Mouse (Mus musculus): Measurements from ENCODE around the gene Mcrip2. TPM values are rescaled to one million over a fixed set of nuclear protein-coding genes. Genes with fewer than 3 reads are reported as not detected.

Mcrip2 gene
- polyA plus RNA-seq, 2 experiments = 22.1 to 44.9 TPM

DNA sequence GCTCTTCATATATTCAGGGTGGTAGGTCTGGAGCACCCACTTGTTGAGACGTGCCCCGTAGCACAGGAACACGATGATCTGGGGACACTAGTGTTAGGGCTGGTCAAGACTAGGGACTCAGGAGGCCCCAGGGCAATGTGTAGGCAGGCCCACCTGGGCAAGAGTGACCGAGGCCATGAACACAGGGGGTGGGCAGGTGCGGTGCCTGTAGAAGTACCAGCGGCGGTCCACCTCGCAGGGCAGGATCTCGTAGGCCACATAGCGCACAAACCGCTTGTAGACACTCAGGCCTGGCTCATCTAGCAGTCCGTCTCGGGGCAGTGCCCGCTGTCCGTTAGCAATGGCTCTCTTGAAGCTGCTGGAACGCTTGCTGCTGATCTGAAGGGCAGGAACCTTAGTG is 32.7 kb downstream of the Mcrip2 start:
- no peaks in the 10 kb centered on the region for H3K27me3 ChIP-seq (ENCODE audit: control insufficient read depth, insufficient read depth, low read length)
- ATAC-seq (ENCODE audit: insufficient read depth) = no peak
- H3K4me1 ChIP-seq (replicated peaks; ENCODE audit: control insufficient read depth in 2 of 2, insufficient read depth in 2 of 2, low read length in 1 of 2) = peaks cover 9 to 13% of the 10 kb centered on the region in 2 experiments
- no peak overlapping the region for H3K4me3 ChIP-seq (ENCODE audit: insufficient read depth in 1 of 2, low read depth in 2 of 2, low read length in 2 of 2)
- WGBS (ENCODE audit: insufficient replicate concordance) = 81% methylated on average over 16 of the region's 16 CpGs
- no peak overlapping the region for H3K27ac ChIP-seq
- TF ChIP-seq EP300 (IDR thresholded peaks at IDR 0.05; ENCODE audit: low read depth) = no peak
- TF ChIP-seq CTCF (IDR thresholded peaks at IDR 0.05; ENCODE audit: low read depth) = no peak
- H3K4me2 ChIP-seq (ENCODE audit: low read depth) = no peak overlapping the region
- peaks cover 27% of the 10 kb centered on the region for H3K36me3 ChIP-seq (replicated peaks; ENCODE audit: control insufficient read depth, insufficient read depth, low read depth)
- H3K9me3 ChIP-seq (ENCODE audit: control insufficient read depth, low read length) = no peaks in the 10 kb centered on the region
- no peak overlapping the region for H3K9ac ChIP-seq (replicated peaks)
- no peak for DNase-seq (ENCODE audit: low read depth in 3 of 3, low spot score in 3 of 3)

DNA sequence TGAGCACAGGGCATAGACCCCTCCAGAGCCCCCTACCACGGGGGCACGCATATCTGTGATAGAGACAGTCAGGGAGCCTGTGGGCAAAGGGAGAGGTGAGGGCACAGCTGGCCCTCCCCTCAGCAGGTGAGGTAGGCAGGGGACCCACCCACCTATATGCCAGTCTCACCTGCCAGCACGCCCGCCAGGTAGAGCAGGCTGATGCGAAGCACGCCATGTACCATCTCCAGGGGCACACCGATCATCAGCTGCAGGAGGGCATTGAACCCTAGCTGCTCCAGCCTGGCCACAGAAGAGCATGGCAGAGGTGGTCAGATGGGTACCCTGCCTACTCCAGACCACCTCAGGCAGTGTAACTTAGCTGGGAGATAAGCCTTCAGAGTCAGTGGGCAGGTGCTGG is 33.3 kb downstream of the Mcrip2 start:
- H3K9ac ChIP-seq (replicated peaks) = no peak overlapping the region
- no peaks in the 10 kb centered on the region for H3K27me3 ChIP-seq (ENCODE audit: control insufficient read depth, insufficient read depth, low read length)
- H3K27ac ChIP-seq = no peak overlapping the region
- ATAC-seq (ENCODE audit: insufficient read depth) = no peak
- no peak for TF ChIP-seq CTCF (IDR thresholded peaks at IDR 0.05; ENCODE audit: low read depth)
- no peak for TF ChIP-seq EP300 (IDR thresholded peaks at IDR 0.05; ENCODE audit: low read depth)
- H3K9me3 ChIP-seq (ENCODE audit: control insufficient read depth, low read length) = no peaks in the 10 kb centered on the region
- DNase-seq (ENCODE audit: low read depth in 3 of 3, low spot score in 3 of 3) = no peak
- H3K4me2 ChIP-seq (ENCODE audit: low read depth) = no peak overlapping the region
- no peak overlapping the region for H3K4me3 ChIP-seq (ENCODE audit: insufficient read depth in 1 of 2, low read depth in 2 of 2, low read length in 2 of 2)
- 86% methylated on average over 7 of the region's 7 CpGs for WGBS (ENCODE audit: insufficient replicate concordance)
- H3K36me3 ChIP-seq (replicated peaks; ENCODE audit: control insufficient read depth, insufficient read depth, low read depth) = peaks cover 27% of the 10 kb centered on the region
- H3K4me1 ChIP-seq (replicated peaks; ENCODE audit: control insufficient read depth in 2 of 2, insufficient read depth in 2 of 2, low read length in 1 of 2) = peaks cover 9 to 13% of the 10 kb centered on the region in 2 experiments

DNA sequence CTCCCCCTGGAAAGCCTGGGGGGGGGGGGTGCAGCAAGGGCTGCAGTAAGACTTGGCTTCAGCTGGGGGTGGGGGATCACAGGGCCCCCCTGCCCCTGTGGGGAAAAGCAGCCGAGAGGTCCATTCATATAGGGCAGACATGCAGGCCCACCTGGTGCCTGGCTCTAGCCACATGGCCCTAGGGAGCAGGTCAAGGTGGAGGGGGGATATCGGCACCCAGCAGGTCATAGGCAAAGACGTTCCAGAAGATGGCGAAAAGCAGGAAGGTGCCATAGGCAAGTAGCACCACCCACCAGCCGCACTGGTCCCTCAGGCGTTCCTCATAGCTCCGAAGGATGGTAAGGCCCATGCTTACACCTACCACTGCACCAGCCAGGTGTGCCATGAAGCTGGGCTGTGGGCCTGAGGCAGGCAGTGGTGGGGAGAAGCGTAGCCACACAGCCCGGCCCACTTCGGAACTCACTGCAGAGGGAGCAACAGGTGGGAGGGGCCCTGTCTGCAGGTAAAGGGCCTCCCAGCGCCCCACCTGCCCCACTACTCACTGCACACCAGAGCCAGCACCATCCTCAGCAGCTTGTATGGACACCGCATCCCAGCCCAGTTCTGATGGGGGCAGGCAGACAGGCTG is 33.9 kb downstream of the Mcrip2 start:
- Histone ChIP-seq H3K4me2 (ENCODE audit: low read depth) (peak overlapping the region; percentile 83), H3K36me3 (replicated peaks; ENCODE audit: control insufficient read depth, insufficient read depth, low read depth) (peaks cover 21% of the 10 kb centered on the region), H3K4me3 (ENCODE audit: insufficient read depth in 1 of 2, low read depth in 2 of 2, low read length in 2 of 2) (peak overlapping the region in 1 of 2 experiments; percentile 70; a peak in 2 of 4 replicates), H3K9me3 (ENCODE audit: control insufficient read depth, low read length) (no peaks in the 10 kb centered on the region), H3K27me3 (ENCODE audit: control insufficient read depth, insufficient read depth, low read length) (no peaks in the 10 kb centered on the region), H3K4me1 (replicated peaks; ENCODE audit: control insufficient read depth in 2 of 2, insufficient read depth in 2 of 2, low read length in 1 of 2) (peaks cover 9 to 14% of the 10 kb centered on the region in 2 experiments), H3K27ac (no peak overlapping the region), H3K9ac (replicated peaks) (no peak overlapping the region)
- TF ChIP-seq CTCF (IDR thresholded peaks at IDR 0.05; ENCODE audit: low read depth) = no peak
- TF ChIP-seq EP300 (IDR thresholded peaks at IDR 0.05; ENCODE audit: low read depth) = no peak
- ATAC-seq (ENCODE audit: insufficient read depth) (no peak), DNase-seq (ENCODE audit: low read depth in 3 of 3, low spot score in 3 of 3) (no peak)
- 78% methylated on average over 12 of the region's 12 CpGs for WGBS (ENCODE audit: insufficient replicate concordance)

DNA sequence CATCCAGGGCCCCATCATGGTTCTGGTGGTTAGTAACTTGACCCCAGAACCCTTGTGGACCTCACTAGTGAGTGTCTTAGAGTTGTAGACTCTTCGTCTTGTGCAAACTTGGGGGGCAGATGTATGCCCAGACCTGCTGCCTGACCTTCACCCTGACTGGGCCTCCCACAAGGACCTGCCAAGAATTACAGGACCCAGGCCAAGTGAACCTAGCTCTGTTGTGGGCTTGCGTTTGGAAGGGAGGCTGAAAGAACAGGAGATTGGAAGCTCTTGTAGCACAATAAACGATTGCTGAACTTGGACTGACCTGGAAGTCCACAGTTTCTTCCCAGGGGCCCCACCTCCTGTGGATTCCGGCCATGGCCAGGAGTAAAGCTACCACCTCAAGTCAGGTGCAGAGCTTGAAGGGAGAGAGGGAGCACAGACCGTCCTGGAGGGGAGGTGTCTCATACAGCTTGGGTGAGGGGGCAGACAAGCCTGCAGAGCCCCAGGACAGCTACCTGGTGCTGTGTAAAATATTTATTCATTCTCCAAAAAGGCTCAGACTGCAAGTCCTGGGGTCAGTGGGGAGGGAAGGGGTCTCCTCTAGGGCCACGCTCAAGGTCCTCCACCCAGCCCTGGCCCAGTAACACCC is 34.5 kb downstream of the Mcrip2 start:
- Histone ChIP-seq H3K4me1 (replicated peaks; ENCODE audit: control insufficient read depth in 2 of 2, insufficient read depth in 2 of 2, low read length in 1 of 2) (peaks cover 9 to 17% of the 10 kb centered on the region in 2 experiments), H3K27me3 (ENCODE audit: control insufficient read depth, insufficient read depth, low read length) (no peaks in the 10 kb centered on the region), H3K9me3 (ENCODE audit: control insufficient read depth, low read length) (no peaks in the 10 kb centered on the region), H3K9ac (replicated peaks) (peak overlapping the region; percentile 66), H3K4me2 (ENCODE audit: low read depth) (peak overlapping the region; percentile 83), H3K4me3 (ENCODE audit: insufficient read depth in 1 of 2, low read depth in 2 of 2, low read length in 2 of 2) (peak overlapping the region; percentile 63 to 70), H3K36me3 (replicated peaks; ENCODE audit: control insufficient read depth, insufficient read depth, low read depth) (peaks cover 15% of the 10 kb centered on the region), H3K27ac (peak overlapping the region; percentile 47)
- no peak for DNase-seq (ENCODE audit: low read depth in 3 of 3, low spot score in 3 of 3)
- 41% methylated on average over 6 of the region's 6 CpGs for WGBS (ENCODE audit: insufficient replicate concordance)
- no peak for ATAC-seq (ENCODE audit: insufficient read depth)
- no peak for TF ChIP-seq CTCF (IDR thresholded peaks at IDR 0.05; ENCODE audit: low read depth)
- TF ChIP-seq EP300 (IDR thresholded peaks at IDR 0.05; ENCODE audit: low read depth) = no peak

DNA sequence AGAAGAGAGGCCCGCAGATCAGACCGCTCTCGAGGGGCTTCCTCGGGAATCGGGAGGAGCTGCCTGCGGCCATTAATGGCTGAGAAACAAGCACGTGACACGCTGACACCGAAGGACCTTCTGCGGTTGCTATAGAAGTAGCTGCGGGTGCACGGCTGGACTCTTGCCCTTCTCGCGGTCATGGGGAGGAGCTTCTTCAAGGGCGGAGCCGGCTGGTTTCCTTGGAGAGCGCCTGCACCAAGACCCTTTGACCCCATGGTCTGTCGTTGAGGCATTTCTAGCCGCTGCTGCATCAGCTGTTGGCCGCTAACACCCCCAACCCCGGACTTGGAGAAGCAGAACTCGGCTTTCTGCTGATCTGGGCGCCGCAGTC is 35.3 kb downstream of the Mcrip2 start, which contains the start of gene Stub1:
Stub1 (minus strand) TSS at position 114 of the 373 bp plus-strand sequence.
- under 1% methylated on average over 24 of the region's 24 CpGs for WGBS (ENCODE audit: insufficient replicate concordance)
- H3K4me2 ChIP-seq (ENCODE audit: low read depth) = peak within 1 kb of the TSS; percentile 83
- TF ChIP-seq EP300 (IDR thresholded peaks at IDR 0.05; ENCODE audit: low read depth) (no peak), CTCF (IDR thresholded peaks at IDR 0.05; ENCODE audit: low read depth) (no peak)
- H3K36me3 ChIP-seq (replicated peaks; ENCODE audit: control insufficient read depth, insufficient read depth, low read depth) = peaks cover 11% of the 10 kb centered on the region
- peak; percentile 66 for ATAC-seq (ENCODE audit: insufficient read depth)
- peaks cover 11 to 19% of the 10 kb centered on the region in 2 experiments for H3K4me1 ChIP-seq (replicated peaks; ENCODE audit: control insufficient read depth in 2 of 2, insufficient read depth in 2 of 2, low read length in 1 of 2)
- peak; percentile 67 to 73 (median 69) for DNase-seq (ENCODE audit: low read depth in 3 of 3, low spot score in 3 of 3)
- H3K27me3 ChIP-seq (ENCODE audit: control insufficient read depth, insufficient read depth, low read length) = no peaks in the 10 kb centered on the region
- H3K27ac ChIP-seq = peak within 1 kb of the TSS; percentile 72
- H3K9me3 ChIP-seq (ENCODE audit: control insufficient read depth, low read length) = no peaks in the 10 kb centered on the region
- peak within 1 kb of the TSS; percentile 70 to 74 for H3K4me3 ChIP-seq (ENCODE audit: insufficient read depth in 1 of 2, low read depth in 2 of 2, low read length in 2 of 2)
- peak within 1 kb of the TSS; percentile 66 for H3K9ac ChIP-seq (replicated peaks)

Measured in liver, embryonic 14.5 days (tissue).